ENCODE assay signal across 23 mouse cellular contexts in the genomic region with DNA sequence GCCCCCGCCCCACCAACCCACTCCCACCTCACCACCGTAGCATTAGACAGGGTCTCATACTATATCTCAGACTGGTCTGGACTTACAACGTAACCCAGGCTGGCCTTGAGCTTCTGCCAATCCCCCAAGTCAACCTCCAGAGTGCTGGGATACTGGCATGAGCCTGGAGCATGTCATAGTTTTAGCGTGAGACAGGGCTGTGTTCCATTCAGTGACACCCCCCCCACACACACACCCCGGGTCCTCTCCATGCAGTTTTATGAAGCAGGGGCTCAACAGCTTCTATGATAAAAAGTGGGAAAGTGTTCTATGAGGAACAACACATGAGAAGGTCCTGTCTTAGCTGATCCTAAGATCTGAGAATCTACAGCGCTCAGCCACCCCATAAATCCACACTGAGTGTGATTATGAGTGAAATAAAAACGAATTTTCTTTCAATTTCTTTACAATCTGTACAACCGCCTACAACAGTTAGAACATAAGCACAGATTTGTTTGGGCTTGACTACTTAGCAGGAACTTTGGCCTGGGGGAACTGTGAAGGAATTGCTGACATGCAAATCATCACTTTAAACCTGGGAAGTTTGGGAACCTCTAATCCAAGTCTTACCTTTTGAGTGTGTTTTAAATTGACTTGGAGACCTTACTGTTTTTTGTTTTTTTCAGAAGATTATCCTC. TPM values are rescaled to one million over a fixed set of nuclear protein-coding genes. Genes with fewer than 3 reads are reported as not detected.
DNase-seq lines count a peak whose midpoint lies in the region; ATAC-seq and TF ChIP-seq lines count a peak whose summit lies in the region.
"Had no signal": no experiment of that assay in that cellular context is flagged by ENCODE, and none has a peak within 500 bp of the region (broad histone marks: within the 10 kb centered on the region; RNA-seq: fewer than 3 reads in every experiment).

No protein-coding gene starts in this region.

- intact Hi-C loops in heart, adult 2 months (cut with DNase I): loop anchor here (10.0 kb wide), 1 partner anchor 130 kb away; no protein-coding TSS in a partner anchor
- intact Hi-C loops in heart, postnatal 14 days (cut with DNase I): no loop called here

- TF ChIP-seq POLR2A in heart, adult 2 months (IDR thresholded peaks at IDR 0.05; ENCODE audit: insufficient read depth, low read depth, low read length): no peak

- H3K9ac ChIP-seq in heart, adult 2 months (ENCODE audit: low read depth, low read length): peak overlapping the region; percentile 59
- H3K9ac ChIP-seq in liver, embryonic 13.5 days: no peak overlapping the region
- H3K9ac ChIP-seq in liver, embryonic 11.5 days (ENCODE audit: low read depth, low read length): no peak overlapping the region
- H3K9ac ChIP-seq in midbrain, postnatal 0 days (replicated peaks; ENCODE audit: low read length, poor library complexity, severe bottlenecking): no peak overlapping the region
- no peak overlapping the region for H3K9ac ChIP-seq in midbrain, embryonic 14.5 days (replicated peaks; ENCODE audit: low read length)
- H3K9ac ChIP-seq: embryonic facial prominence, embryonic 13.5 days; heart, embryonic 13.5 days; hindbrain, embryonic 15.5 days; intestine, embryonic 15.5 days; midbrain, embryonic 13.5 days had no signal

- peak overlapping the region; percentile 94 for H3K27ac ChIP-seq in heart, adult 2 months
- H3K27ac ChIP-seq in liver, embryonic 13.5 days: no peak overlapping the region
- no peak overlapping the region for H3K27ac ChIP-seq in liver, embryonic 11.5 days (ENCODE audit: low read depth, low read length)
- H3K27ac ChIP-seq in midbrain, postnatal 0 days (ENCODE audit: low read depth, low read length): no peak overlapping the region
- no peak overlapping the region for H3K27ac ChIP-seq in midbrain, embryonic 14.5 days (replicated peaks; ENCODE audit: low read depth, low read length)
- H3K27ac ChIP-seq: embryonic facial prominence, embryonic 13.5 days; heart, embryonic 13.5 days; hindbrain, embryonic 15.5 days; intestine, embryonic 15.5 days; kidney, postnatal 0 days; layer of hippocampus, adult 2 months; midbrain, embryonic 13.5 days had no signal

- 0 out of 2 replicates have a peak, but pooled peaks have one; percentile 24 for ATAC-seq in liver, embryonic 13.5 days (ENCODE audit: low read depth)
- ATAC-seq in liver, embryonic 11.5 days (replicated peaks; ENCODE audit: low FRiP score): no peak
- 0 out of 2 replicates have a peak, but pooled peaks have one; percentile 24 for ATAC-seq in midbrain, postnatal 0 days (ENCODE audit: low FRiP score)
- no peak for ATAC-seq in midbrain, embryonic 14.5 days (ENCODE audit: low FRiP score, low TSS enrichment)
- ATAC-seq: forebrain, embryonic 16.5 days; intestine, embryonic 15.5 days; midbrain, embryonic 13.5 days; Patski had no signal

- DNase-seq in adrenal gland, adult 2 months: peak; percentile 58
- no peak for DNase-seq in adrenal gland, postnatal 4 days (ENCODE audit: low spot score in 2 of 2)
- DNase-seq in heart, adult 2 months: no peak
- no peak for DNase-seq in heart, postnatal 14 days
- DNase-seq in liver, embryonic 13.5 days: no peak
- no peak for DNase-seq in liver, embryonic 11.5 days (ENCODE audit: low spot score)
- DNase-seq in midbrain, postnatal 0 days (ENCODE audit: low spot score): no peak
- DNase-seq in midbrain, embryonic 14.5 days: no peak
- DNase-seq: cerebellum, adult 9-11 months; heart, postnatal 4 days; layer of hippocampus, postnatal 36 days had no signal

- TF ChIP-seq EP300 in heart, adult 2 months (IDR thresholded peaks at IDR 0.05; ENCODE audit: insufficient read depth, low read depth, low read length): no peak

- peaks cover 13% of the 10 kb centered on the region for H3K36me3 ChIP-seq in heart, adult 2 months (ENCODE audit: control insufficient read depth, insufficient read depth, low read length)
- no peaks in the 10 kb centered on the region for H3K36me3 ChIP-seq in liver, embryonic 13.5 days
- H3K36me3 ChIP-seq in liver, embryonic 11.5 days (ENCODE audit: control insufficient read depth, insufficient read depth, low read length): no peaks in the 10 kb centered on the region
- H3K36me3 ChIP-seq in midbrain, postnatal 0 days (ENCODE audit: insufficient read depth, low read length): no peaks in the 10 kb centered on the region
- H3K36me3 ChIP-seq in midbrain, embryonic 14.5 days (ENCODE audit: control insufficient read depth, insufficient read depth, low read length): no peaks in the 10 kb centered on the region
- H3K36me3 ChIP-seq: embryonic facial prominence, embryonic 13.5 days; heart, embryonic 13.5 days; hindbrain, embryonic 15.5 days; intestine, embryonic 15.5 days; midbrain, embryonic 13.5 days had no signal

- no peaks in the 10 kb centered on the region for H3K9me3 ChIP-seq in liver, embryonic 13.5 days (replicated peaks)
- no peaks in the 10 kb centered on the region; the same call in 1 of the 2 replicates for H3K9me3 ChIP-seq in liver, embryonic 11.5 days (ENCODE audit: control insufficient read depth, low read length)
- H3K9me3 ChIP-seq in midbrain, postnatal 0 days (ENCODE audit: low read length): no peaks in the 10 kb centered on the region
- H3K9me3 ChIP-seq in midbrain, embryonic 14.5 days (ENCODE audit: control insufficient read depth, low read length): 0 out of 2 replicates have a peak, but pooled peaks cover 3% of the 10 kb centered on the region
- H3K9me3 ChIP-seq: embryonic facial prominence, embryonic 13.5 days; heart, embryonic 13.5 days; hindbrain, embryonic 15.5 days; intestine, embryonic 15.5 days; midbrain, embryonic 13.5 days had no signal

- no peak overlapping the region; the same call in 1 of the 2 replicates for H3K4me2 ChIP-seq in liver, embryonic 13.5 days
- no peak overlapping the region for H3K4me2 ChIP-seq in liver, embryonic 11.5 days
- no peak overlapping the region for H3K4me2 ChIP-seq in midbrain, postnatal 0 days (ENCODE audit: low read depth, low read length, poor library complexity, severe bottlenecking)
- no peak overlapping the region for H3K4me2 ChIP-seq in midbrain, embryonic 14.5 days (ENCODE audit: low read length)
- H3K4me2 ChIP-seq: embryonic facial prominence, embryonic 13.5 days; heart, embryonic 13.5 days; hindbrain, embryonic 15.5 days; intestine, embryonic 15.5 days; midbrain, embryonic 13.5 days had no signal

- no peak for TF ChIP-seq CTCF in heart, adult 2 months (IDR thresholded peaks at IDR 0.05)
- no peak for TF ChIP-seq CTCF in midbrain, postnatal 0 days (IDR thresholded peaks at IDR 0.05)

- H3K27me3 ChIP-seq in heart, adult 2 months (ENCODE audit: control insufficient read depth, insufficient read depth, low read length): no peaks in the 10 kb centered on the region
- no peaks in the 10 kb centered on the region for H3K27me3 ChIP-seq in liver, embryonic 13.5 days
- H3K27me3 ChIP-seq in liver, embryonic 11.5 days (replicated peaks; ENCODE audit: control insufficient read depth, insufficient read depth, low read length): no peaks in the 10 kb centered on the region
- H3K27me3 ChIP-seq in midbrain, postnatal 0 days (ENCODE audit: insufficient read depth, low read length): no peaks in the 10 kb centered on the region
- no peaks in the 10 kb centered on the region for H3K27me3 ChIP-seq in midbrain, embryonic 14.5 days (ENCODE audit: control insufficient read depth, insufficient read depth, low read length)
- H3K27me3 ChIP-seq: embryonic facial prominence, embryonic 13.5 days; heart, embryonic 13.5 days; hindbrain, embryonic 15.5 days; intestine, embryonic 15.5 days; midbrain, embryonic 13.5 days; Patski had no signal

- peaks cover 7% of the 10 kb centered on the region for H3K4me1 ChIP-seq in heart, adult 2 months (ENCODE audit: control insufficient read depth, insufficient read depth, low read length)
- H3K4me1 ChIP-seq in liver, embryonic 13.5 days (replicated peaks): peaks cover 21% of the 10 kb centered on the region
- H3K4me1 ChIP-seq in liver, embryonic 11.5 days (replicated peaks; ENCODE audit: control insufficient read depth, insufficient read depth, low read length): peaks cover 6% of the 10 kb centered on the region; the same call in 1 of the 2 replicates
- H3K4me1 ChIP-seq in midbrain, postnatal 0 days (ENCODE audit: insufficient read depth, low read length): no peaks in the 10 kb centered on the region
- H3K4me1 ChIP-seq in midbrain, embryonic 14.5 days (ENCODE audit: control insufficient read depth, insufficient read depth, low read length): no peaks in the 10 kb centered on the region
- H3K4me1 ChIP-seq: heart, embryonic 13.5 days; hindbrain, embryonic 15.5 days had no signal

- H3K79me2 ChIP-seq in heart, adult 2 months (replicated peaks; ENCODE audit: control insufficient read depth, insufficient read depth, low read length): no peaks in the 10 kb centered on the region

- WGBS in heart, adult 2 months: 47% methylated on average over 8 of the region's 8 CpGs
- 68% methylated on average over 8 of the region's 8 CpGs for WGBS in liver, embryonic 13.5 days (ENCODE audit: insufficient replicate concordance)
- 74% methylated on average over 8 of the region's 8 CpGs for WGBS in liver, embryonic 11.5 days
- 83% methylated on average over 8 of the region's 8 CpGs for WGBS in midbrain, postnatal 0 days
- WGBS in midbrain, embryonic 14.5 days: 87% methylated on average over 8 of the region's 8 CpGs

- H3K4me3 ChIP-seq in heart, adult 2 months: peak overlapping the region; percentile 60
- H3K4me3 ChIP-seq in liver, embryonic 13.5 days (replicated peaks): no peak overlapping the region
- no peak overlapping the region for H3K4me3 ChIP-seq in liver, embryonic 11.5 days (ENCODE audit: low read depth, low read length)
- no peak overlapping the region for H3K4me3 ChIP-seq in midbrain, postnatal 0 days (ENCODE audit: low read depth, low read length)
- no peak overlapping the region for H3K4me3 ChIP-seq in midbrain, embryonic 14.5 days (replicated peaks; ENCODE audit: low read depth, low read length)
- H3K4me3 ChIP-seq: embryonic facial prominence, embryonic 13.5 days; heart, embryonic 13.5 days; hindbrain, embryonic 15.5 days; intestine, embryonic 15.5 days; layer of hippocampus, adult 2 months; midbrain, embryonic 13.5 days; myocyte had no signal

RNA-seq across cellular contexts. Expression of gene Fmo1, which starts 1.5 kb away (rescaled TPM):
- total RNA-seq in adrenal gland, adult 2 months (2021): 100 to 1,000 TPM; 241 to 652 TPM
- 20.8 and 29.8 TPM in 2 replicates for polyA plus RNA-seq in adrenal gland, adult 2 months (2012; rRNA removed)
- total RNA-seq in adrenal gland, postnatal 4 days (2021): 100 to 1,000 TPM; 106 to 126 TPM
- total RNA-seq in heart, adult 2 months (2021): 10 to 100 TPM; 33.4 to 33.6 TPM
- 41.4 and 43.1 TPM in 2 replicates for polyA plus RNA-seq in heart, adult 2 months (2012; rRNA removed)
- total RNA-seq in heart, postnatal 14 days (2021): 10 to 100 TPM; 32.4 to 46.2 TPM
- 7.4 and 7.8 TPM in 2 replicates for polyA plus RNA-seq in liver, embryonic 13.5 days (2015; fragmentation: Nextera tagmentation; extraction: Ambion mirVana)
- polyA plus RNA-seq in liver, embryonic 11.5 days (2014; fragmentation: Nextera tagmentation; extraction: Ambion mirVana): 3.1 and 4.7 TPM in 2 replicates
- total RNA-seq in midbrain, postnatal 0 days (2014; rRNA removed): 69.1 and 77.2 TPM in 2 replicates
- 35.0 and 40.9 TPM in 2 replicates for polyA plus RNA-seq in midbrain, postnatal 0 days (2015; fragmentation: Nextera tagmentation; extraction: Ambion mirVana)
- polyA plus RNA-seq in midbrain, embryonic 14.5 days (2014; fragmentation: Nextera tagmentation; extraction: Ambion mirVana): 15.7 and 29.0 TPM in 2 replicates

RNA-seq across cellular contexts. Expression of gene Fmo2, which starts 33.6 kb away (rescaled TPM):
- total RNA-seq in adrenal gland, adult 2 months (2021): 10 to 100 TPM; 45.6 to 72.3 TPM
- polyA plus RNA-seq in adrenal gland, adult 2 months (2012; rRNA removed): 2.4 and 10.4 TPM in 2 replicates
- 10 to 100 TPM; 26.0 to 37.4 TPM for total RNA-seq in adrenal gland, postnatal 4 days (2021)
- total RNA-seq in heart, adult 2 months (2021): 10 to 100 TPM; 35.5 to 52.9 TPM
- polyA plus RNA-seq in heart, adult 2 months (2012; rRNA removed): 17.9 and 24.3 TPM in 2 replicates
- total RNA-seq in heart, postnatal 14 days (2021): 10 to 100 TPM in 1 of 2 experiments, 1 to 10 TPM in 1; 8.7 to 22.0 TPM
- polyA plus RNA-seq in liver, embryonic 13.5 days (2015; fragmentation: Nextera tagmentation; extraction: Ambion mirVana): 0.08 and 0.29 TPM in 2 replicates
- not detected in 2 replicates for polyA plus RNA-seq in liver, embryonic 11.5 days (2014; fragmentation: Nextera tagmentation; extraction: Ambion mirVana)
- total RNA-seq in midbrain, postnatal 0 days (2014; rRNA removed): 0.44 and 0.80 TPM in 2 replicates
- 0.06 and 0.14 TPM in 2 replicates for polyA plus RNA-seq in midbrain, postnatal 0 days (2015; fragmentation: Nextera tagmentation; extraction: Ambion mirVana)
- not detected in 2 replicates for polyA plus RNA-seq in midbrain, embryonic 14.5 days (2014; fragmentation: Nextera tagmentation; extraction: Ambion mirVana)
- polyA plus RNA-seq: forebrain, embryonic 16.5 days; midbrain, embryonic 13.5 days; myocyte; neural tube, embryonic 14.5 days had no signal

RNA-seq across cellular contexts. Expression of gene Fmo4, which starts 51.2 kb away (rescaled TPM):
- total RNA-seq in adrenal gland, adult 2 months (2021): 1 to 10 TPM; 1.2 to 2.1 TPM
- polyA plus RNA-seq in adrenal gland, adult 2 months (2012; rRNA removed): 0.17 and 0.46 TPM in 2 replicates
- 1 to 10 TPM; 1.5 to 2.0 TPM for total RNA-seq in adrenal gland, postnatal 4 days (2021)
- under 1 TPM in 1 of 2 experiments, not detected in 1; 0.08 TPM for total RNA-seq in heart, adult 2 months (2021)
- 0.20 and 0.23 TPM in 2 replicates for polyA plus RNA-seq in heart, adult 2 months (2012; rRNA removed)
- under 1 TPM in 1 of 2 experiments, not detected in 1; 0.31 TPM for total RNA-seq in heart, postnatal 14 days (2021)
- polyA plus RNA-seq in liver, embryonic 13.5 days (2015; fragmentation: Nextera tagmentation; extraction: Ambion mirVana): 1.6 TPM in 2 replicates
- polyA plus RNA-seq in liver, embryonic 11.5 days (2014; fragmentation: Nextera tagmentation; extraction: Ambion mirVana): 0.34 and 0.58 TPM in 2 replicates
- total RNA-seq in midbrain, postnatal 0 days (2014; rRNA removed): 0.42 and 0.77 TPM in 2 replicates
- 0.78 and 1.2 TPM in 2 replicates for polyA plus RNA-seq in midbrain, postnatal 0 days (2015; fragmentation: Nextera tagmentation; extraction: Ambion mirVana)
- 0.27 and 0.33 TPM in 2 replicates for polyA plus RNA-seq in midbrain, embryonic 14.5 days (2014; fragmentation: Nextera tagmentation; extraction: Ambion mirVana)
- total RNA-seq: layer of hippocampus, adult 2 months; layer of hippocampus, postnatal 36 days; left cerebral cortex, postnatal 25 days had no signal
- polyA plus RNA-seq: myocyte had no signal

Comparison
In these comparisons a context has a peak if more than half of its experiments do, and no peak if none do; other contexts are left out.
1. ATAC-seq: peak in liver, embryonic 13.5 days (single experiment) and midbrain, postnatal 0 days (single experiment); none in liver, embryonic 11.5 days (single experiment) and midbrain, embryonic 14.5 days (single experiment).